Mouse (Mus musculus) right cerebral cortex, postnatal 4 days (tissue): ENCODE results near the gene Zfp385b.
A peak's percentile ranks its signal among the peaks of the same experiment; 100 is the strongest.

ENCODE experiments used
- DNase-seq: peaks from one replicate; pipeline ENCODE4 v3.0.0-alpha.2; 2022

Zfp385b gene

DNA sequence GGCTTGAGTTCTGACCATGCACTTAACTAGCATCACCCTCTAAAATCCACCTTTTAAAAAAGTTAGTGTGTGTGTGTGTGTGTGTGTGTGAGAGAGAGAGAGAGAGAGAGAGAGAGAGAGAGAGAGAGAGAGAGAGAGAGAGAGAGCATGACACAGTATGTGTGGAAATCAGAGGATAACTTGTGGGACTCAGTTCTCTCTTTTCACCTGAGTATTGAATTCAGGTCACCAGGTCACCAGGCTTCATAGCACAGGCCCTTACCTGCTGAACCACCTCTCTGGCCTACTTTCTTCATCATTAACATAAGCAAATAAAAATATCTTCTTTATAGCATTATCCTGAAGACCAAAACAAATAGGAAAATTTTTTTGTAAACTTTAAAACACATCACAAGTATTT lies at the start of gene Zfp385b:
Gene Zfp385b (minus strand): TSS at position 101 of the 400 bp plus-strand sequence.
- DNase-seq, result no peak

DNA sequence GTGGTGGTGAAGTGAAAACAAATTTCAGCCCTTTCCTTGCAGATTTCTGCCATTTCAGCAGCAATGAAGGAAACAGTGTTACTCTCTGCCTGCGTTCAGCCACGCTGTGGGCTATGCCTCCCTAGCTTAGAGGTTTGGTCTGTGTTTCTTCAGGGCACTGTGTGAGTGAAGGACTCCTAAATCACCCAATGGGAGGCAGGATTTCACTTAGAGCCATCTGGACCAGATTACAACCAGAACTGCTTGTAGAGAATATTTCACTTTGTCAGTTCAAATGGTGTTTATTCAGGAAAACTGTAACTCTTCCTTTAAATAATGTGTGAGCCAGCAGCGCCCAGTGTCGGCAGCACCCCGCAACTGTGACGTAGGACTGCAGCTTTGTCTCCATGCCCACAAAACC lies 44.5 kb upstream of the Zfp385b start:
- no peak for DNase-seq

DNA sequence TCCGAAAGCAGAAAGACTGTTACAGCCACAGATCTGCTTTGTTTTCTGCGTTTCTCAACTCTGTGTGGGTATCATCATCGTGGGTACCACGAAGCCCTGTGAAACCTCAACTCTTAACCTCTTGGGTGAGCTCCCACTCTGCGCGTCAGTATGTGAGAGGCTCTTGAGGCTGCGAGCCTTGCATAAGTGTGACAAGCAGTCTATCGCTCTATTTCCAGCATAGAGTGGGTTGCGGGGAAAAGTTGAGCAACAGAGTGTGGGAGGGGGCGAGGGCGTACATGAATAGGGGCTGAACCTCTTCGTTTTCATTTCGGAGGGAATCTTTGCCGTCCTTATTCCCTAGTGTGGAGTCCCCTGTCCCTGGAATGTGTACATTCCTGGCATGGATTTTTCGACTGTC lies 44.1 kb upstream of the Zfp385b start:
- DNase-seq, result no peak

DNA sequence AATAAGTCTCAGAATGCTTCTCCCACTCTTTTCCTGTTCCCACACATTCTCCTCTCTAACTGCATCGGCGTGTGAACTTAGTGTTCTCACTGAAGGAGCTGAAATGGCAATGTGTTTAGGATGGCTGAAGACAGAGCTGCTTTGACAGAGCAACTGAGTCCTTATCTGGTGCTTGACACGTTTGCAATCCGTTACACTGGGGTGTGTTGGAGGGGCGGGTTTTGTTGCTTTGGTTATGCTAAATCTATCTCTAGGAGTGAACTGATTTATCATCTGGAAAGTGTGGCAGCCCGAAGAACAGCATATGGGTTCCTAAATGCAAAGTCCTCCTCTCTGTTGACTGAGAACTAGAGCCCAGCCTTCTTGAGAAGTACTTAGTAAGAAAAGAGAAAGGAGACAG lies 22.0 kb upstream of the Zfp385b start:
- no peak for DNase-seq

DNA sequence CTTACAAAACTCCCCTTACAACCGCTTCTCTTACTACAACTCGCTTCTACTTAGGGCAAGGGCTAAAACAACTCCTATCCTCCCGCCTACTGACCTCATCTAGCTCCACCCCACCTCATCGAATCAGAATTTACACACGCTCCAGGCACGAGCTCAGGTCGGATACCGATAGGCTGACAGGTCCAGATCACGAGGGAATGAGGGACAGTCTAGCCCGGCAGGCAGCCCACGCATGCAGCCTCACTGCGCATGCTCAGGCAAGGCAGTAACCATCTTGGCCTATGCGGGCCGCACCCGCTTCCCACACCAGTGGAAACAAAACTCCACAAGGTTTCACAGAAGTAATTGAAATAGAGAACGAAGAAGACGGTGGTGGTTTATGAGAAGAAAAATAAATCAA lies 20.1 kb upstream of the Zfp385b start:
- DNase-seq, result no peak

DNA sequence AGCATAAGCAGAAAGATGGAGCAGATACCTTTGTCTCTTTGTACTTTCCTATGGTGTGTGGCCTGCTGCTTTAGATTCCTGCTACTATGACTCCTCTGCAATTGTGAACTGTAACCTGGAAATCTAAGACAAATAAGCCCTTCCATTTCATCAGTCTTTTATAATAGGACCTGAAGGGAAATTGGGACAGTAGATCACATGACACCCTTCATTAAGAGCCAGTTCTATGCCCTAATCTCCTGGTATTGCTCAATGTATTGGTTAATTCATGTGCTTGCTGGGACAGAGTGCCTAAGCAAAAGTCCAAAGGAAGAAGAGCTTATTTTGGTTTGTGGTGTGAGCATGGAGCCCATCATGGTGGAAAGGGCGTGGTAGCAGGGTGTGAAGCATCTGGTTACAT lies 19.2 kb upstream of the Zfp385b start:
- DNase-seq, result no peak

DNA sequence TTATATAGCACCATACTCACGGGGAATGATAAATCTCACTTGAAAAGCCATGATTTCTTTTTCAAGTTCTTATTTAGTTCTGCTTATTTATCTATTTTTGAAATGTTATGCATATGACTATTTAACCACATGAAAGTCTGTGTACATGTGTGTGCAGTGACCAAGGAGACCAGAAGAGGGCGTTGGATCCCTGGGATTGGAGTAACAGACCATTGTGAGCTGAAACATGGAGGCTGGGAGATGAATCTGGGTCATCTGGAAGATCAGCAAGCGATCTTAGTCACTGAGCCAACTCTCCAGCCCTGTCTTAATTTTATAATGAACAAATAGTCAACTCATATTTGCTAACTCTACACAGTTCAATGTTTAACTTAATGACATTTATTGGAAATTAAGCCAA lies 16.3 kb upstream of the Zfp385b start:
- DNase-seq, result no peak

DNA sequence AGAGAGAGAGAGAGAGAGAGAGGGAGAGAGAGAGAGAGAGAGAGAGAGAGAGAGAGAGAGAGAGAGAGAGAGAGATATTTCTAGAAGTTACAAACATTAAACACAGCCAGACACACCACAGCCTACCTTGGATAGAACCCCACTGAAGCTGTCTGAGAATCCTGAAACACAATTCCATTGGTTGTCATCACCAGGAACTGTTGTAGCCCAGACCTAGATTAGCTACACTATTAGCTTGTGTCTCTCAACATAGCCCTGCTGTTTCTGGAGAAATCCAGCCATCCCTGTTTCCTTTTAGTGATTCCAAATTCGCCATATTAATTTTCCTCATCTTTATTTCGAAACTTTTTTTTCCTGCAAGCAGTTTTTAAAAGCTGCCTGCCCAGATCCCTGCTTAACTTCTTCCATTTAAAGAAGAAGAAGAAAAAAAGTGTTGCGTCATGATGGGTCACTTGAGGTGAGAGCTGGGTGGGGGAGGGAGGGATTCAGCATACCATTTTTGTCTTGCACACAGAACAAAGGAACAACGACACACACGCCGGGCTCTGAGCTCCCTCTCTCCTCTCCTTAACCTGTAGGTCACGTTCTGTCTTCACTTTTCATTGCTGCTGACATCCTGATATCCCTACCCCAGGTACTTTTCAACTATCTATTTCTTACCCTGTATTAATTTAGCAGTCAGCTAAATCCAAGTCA lies 6.8 kb upstream of the Zfp385b start:
- DNase-seq, result no peak

DNA sequence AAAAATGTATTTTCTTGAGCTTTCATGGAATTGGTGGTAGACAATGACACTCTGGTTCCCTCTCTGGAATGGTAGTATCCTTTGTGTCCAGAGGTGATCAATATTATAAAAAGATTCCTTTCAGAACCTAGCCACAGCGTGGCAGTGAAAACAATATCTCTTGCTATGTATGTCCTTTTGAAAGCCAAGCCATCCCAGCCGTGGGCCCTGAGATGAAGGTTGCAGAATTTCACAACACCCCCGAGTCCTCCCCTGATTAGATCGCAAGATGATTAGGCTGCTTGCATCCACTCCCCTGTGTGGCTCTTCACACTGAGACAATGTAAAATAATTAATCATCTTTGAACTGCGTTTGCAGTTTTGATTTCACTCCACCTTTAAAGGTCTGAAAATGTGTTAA lies 3.6 kb upstream of the Zfp385b start:
- no peak for DNase-seq

DNA sequence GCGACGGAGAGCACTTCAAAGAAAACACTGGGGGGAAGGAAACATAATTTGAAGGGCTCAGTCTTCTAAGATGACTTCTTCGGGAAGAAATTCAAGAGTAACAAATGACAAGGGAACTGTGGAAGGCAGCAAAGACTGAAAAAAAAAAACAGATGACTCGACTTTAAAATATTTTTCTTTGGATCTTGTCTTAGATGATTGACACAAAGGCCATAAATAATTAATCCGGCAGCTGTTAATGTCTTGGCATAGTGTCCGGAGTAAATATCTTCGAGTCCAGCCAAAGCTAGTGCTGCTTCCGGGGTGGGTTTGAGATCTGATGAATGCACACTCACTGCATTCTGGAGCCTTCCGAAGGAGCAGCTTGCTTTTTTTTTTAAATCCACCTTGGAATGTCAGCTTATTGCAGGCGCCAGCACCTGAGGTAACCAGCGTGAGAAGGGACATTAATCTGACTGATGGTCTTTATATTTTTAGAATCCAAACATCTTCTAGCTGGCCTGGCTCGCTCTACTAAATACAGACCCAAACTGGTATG lies 2.0 kb downstream of the Zfp385b start:
- DNase-seq, result no peak

DNA sequence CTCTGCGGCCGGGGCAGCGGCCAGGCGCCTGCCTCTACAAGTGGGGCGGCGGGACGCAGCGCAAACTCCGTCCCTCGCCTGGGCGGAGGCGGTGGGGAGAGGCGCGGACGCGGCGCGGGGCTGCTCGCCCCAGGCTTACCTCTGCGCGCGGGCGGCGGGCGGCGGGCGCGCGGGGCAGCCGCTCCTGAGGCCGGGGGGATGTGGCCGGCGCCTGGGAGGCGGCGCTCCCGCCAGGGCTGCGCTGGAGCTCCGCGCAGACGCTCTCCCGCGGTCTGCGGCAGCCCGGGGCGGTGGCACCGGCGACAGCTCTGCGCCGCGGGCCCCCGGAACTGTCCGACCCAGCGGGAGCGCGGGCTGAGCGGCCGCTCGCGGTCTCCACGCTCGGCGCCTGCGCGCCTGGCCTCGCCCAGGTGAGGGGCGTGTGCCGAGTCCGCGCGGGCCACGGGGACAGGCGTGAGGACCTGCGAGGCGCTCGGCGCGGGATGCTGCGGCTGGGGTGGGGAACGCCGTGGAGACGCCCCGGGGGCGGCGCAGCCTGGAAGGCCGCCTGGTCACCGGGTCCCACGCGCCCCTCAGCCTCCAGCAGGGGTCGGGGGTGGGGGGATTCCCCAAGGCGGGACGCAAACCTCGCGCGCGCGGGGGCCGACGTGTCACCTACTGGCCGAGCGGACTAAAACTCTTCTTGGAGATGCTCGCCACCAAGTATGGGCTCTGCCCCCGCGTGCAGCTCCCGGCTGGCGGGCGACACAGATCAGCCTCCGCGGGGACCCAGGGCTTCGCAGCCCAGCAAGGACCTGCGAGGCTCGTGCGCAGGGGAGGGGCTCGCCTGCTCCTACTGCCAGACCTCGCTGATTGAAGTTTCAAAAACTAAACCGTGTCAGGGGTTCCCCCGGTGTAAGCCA lies 2.8 kb downstream of the Zfp385b start:
- DNase-seq, result peak; percentile 45

DNA sequence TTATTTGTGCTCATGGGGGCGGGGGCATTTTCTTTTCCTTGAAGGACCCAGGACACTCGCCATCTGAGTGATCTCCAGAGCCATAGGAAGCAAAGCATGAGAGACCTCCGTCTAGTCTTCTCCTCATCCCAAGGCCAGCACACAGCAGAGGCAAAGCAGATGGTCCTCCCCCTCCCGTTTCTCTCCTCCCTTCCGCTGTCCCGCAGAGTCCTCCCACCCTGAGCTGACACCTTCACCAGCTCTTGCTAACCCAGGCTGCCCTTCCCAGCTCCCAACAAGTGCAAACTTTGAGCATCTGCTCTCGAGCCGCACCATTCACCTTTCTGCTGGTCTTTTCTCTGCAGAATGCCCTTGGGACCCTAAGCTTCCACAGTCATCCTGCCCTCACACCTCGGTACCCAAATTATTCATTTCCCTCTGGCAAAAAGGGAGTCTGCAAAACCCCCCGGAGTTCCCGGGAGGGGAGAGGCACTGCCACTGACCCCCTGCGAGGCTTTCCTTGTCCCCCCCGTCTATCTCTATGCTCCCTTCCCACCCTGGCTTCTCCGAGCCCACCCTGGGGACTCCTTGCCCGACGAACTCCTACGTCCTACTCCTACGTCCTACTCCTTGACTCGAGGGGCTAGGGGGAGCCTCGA lies 3.5 kb downstream of the Zfp385b start:
- DNase-seq, result no peak

DNA sequence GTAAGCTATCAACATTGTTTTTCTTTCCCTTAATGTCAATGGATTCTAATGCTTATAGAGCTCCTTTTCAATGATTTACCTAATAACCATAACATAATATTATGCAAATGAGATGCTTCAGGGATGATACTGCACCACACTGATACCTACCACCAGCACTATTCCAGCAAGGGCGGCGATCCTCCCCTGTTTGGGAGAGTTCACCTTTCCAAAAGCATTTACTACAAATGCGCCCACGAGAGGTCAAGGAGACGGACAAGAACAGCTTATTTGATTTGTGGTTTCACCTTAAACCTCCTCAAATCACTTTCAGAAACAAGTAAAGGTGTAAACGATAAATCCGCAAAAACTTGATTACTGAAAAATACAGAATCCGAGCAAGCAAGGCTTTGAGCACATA lies 4.5 kb downstream of the Zfp385b start:
- no peak for DNase-seq

DNA sequence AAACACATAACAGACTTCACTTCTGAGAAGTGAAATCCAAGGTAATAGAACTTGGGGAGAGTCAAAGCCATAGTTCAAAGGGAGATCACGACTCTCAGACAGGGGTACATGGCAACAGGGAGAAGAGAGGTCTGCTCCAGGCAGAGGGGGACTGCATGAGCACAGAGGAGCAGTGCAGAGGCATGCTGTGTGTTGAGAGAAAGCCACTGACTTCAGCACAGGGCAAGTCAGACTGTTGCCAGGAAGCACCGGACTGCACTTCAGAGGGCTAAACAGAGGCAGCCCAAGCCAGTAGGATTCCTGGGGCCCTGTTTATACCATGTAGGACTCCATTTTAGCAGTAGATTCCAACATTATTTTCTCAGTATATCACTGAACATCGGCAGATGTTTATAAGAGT lies 6.4 kb downstream of the Zfp385b start:
- no peak for DNase-seq

DNA sequence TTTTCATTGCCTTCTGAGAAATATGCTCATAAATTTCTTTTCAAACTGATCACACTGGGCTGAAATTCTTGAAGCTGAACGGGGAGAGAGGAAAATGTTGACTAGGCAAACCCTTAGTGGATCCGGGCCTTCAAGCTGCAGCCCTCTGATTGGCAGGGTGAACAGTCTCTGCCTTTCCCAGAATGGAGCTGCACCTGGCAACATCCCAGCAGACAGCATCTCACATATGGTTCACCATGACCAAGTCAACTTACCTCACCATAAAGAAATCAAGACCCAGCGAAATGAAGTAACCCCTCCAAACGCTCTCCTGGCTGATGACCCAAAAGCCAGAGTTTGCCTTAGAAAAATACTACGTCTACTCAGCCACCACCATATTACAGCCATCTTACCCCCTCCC lies 8.7 kb downstream of the Zfp385b start:
- DNase-seq, result no peak

DNA sequence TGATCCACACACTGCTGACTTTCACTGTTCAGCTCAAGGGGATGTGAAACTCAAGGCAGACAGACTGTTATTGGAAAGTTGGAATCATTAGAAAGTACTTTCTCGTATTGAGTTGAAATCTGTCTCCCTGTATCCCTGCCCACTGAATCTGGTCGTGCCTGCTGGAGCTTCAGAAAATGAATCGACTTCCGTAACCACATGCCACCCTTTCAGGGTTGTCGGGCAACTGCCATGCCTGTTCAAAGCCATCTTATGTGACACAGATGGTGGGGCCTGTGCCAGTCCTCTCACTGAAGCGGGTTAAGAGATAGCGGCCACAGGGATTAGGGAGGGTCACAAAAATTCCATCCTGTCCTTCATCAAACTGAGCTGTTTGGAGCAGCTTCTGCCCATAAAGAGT lies 14.7 kb downstream of the Zfp385b start:
- no peak for DNase-seq

DNA sequence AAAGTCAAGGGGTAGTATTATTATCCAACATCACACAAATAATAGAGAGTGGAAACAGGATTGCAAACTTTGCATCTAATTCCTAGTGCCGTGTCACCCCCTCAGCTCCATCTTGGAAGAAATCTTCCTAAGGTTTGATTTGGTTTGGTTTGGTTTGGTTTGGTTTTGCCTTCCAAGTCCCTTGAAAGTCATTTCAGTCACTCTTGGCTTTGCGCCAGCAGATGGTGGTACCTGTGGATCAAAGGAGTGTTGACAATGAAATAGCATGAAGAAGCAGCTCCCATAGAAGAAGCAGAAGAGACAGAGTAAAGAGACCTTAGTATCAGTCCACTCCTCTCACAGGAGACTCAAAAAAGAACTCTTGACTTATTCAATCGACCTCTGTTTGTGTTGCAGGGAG lies 17.1 kb downstream of the Zfp385b start:
- no peak for DNase-seq

DNA sequence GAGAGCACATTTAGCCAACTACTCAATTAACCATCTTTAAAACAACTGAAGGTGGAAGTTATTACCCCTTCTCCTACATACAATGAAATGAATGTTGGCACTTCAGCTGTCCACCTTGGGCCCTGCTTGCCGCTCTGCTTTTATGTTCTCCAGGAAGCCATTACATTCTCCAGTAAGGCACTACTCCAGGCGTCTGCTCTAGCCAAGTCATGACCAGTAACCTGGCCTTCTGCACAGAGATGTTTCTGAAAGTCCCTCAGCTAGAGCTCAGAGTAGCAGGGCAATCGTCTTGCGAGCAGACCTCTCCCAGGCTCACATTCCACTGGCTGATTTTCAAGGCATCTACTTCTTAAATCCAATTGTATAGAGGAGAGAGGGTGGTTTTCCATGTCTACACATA lies 18.0 kb downstream of the Zfp385b start:
- no peak for DNase-seq

DNA sequence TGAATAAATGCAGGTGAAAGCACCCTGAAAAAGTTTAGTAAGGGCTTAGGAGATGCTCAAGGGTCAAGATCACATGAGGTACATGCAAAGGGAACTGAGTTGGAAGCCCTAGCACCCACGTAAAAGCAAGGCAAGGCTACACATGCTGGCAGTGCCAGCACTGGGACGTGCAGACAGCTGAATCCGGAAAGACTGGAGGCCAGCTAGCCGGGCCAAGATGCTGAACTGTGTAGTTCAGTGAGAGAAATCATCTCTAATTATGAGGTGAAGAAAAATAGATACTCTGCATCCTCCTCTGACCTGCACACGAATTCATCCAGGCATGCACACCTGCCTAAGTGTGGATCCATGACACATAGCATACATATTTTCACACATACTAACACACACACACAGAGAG lies 18.4 kb downstream of the Zfp385b start:
- DNase-seq, result no peak

DNA sequence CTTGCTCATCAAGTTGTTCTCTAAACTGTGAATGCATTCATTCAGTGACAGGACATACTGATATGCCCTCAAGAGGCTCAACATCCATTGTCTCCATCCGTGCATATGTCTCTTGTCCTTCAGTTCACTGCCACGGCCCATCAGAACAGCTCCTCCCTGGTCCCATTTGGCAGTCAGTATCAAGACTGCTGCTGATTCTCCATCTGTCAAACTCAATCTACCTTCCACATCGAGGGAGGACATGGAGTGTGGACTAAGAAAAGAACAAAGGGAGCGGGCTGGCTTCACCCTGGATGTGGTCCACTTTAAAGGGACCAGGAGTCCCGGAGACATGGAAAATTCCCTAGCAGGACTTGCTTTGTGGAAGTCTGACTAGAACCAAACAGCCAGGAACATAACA lies 22.2 kb downstream of the Zfp385b start:
- DNase-seq, result no peak

DNA sequence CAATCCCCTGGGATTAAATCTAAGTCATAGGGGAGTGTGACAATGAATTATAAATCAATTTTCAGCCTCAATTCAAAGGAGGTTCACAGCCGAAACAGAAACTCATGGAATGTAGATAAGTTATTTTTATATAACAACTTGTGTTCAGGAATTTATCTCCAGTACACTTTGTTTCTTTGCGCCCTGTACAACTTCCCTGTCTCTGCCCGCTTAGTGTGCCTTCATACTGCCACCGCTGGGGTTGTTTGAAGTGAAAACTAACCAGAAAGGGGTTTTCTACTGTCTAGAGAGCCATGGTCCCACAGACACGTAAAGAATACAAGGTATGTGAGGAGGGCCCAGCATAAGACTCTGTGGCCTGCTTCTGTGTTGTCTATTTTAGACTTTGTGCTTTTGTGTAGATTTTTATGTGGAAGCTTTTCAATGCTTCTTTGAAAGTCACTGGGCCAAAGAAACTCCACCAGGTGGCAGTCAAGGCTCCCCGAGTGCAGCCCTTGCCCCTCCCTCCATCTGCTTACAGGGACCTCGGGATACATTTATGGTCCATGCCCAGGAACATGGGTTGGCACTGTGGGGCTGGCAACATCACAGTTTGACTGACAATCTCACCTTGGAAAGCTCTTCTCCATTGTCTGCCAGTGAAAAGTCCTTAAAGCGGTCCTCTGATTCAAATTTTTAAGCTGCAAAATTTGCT lies 23.4 kb downstream of the Zfp385b start:
- DNase-seq, result peak; percentile 22

DNA sequence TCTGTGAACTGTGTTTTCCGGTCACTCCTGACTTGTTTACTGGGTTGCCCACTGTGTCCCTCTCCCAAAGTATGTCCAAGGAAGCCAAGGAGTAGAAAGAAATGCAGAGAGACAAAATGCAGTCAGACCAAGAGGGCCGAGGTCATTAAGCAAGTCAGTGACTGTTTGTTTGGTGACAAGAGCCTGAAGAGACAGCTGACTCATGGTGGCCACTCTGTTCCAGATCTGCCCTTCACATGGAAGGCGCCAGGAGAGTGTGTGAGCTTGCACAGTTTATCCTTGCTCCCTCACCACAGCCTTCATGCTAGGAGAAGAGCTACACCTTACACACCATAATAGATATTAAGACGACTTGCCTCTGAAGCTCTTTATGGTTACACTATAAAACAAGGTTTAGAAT lies 28.6 kb downstream of the Zfp385b start:
- no peak for DNase-seq

DNA sequence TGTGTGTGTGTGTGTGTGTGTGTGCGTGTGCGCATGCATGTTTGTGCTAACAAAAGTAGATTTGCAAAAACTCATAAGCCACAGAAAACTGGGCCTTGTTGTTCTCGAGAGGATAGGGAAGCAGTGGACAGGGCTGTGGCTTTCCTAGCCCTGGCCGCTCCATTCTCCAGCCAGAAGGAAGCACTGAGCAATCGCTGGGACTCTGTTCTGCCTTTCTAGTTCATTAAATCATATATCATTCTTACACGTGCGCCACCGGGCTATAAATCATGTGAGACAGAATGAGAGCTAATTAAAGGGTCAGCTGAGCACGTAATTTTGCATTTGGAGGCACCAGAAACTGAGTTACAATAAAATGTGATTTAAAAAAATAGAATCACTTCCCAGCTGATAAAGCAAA lies 29.1 kb downstream of the Zfp385b start:
- no peak for DNase-seq
